Mouse (Mus musculus) induced T-regulatory cell, adult 2 months (primary cell): ENCODE data around the gene Rundc3a.
A peak's percentile ranks its signal among the peaks of the same experiment; 100 is the strongest.

Experiments used
- DNase-seq: peaks from one replicate; pipeline ENCODE4 v3.0.0-alpha.2; 2012; ENCODE audit warnings: low read depth

Gene Rundc3a

DNA sequence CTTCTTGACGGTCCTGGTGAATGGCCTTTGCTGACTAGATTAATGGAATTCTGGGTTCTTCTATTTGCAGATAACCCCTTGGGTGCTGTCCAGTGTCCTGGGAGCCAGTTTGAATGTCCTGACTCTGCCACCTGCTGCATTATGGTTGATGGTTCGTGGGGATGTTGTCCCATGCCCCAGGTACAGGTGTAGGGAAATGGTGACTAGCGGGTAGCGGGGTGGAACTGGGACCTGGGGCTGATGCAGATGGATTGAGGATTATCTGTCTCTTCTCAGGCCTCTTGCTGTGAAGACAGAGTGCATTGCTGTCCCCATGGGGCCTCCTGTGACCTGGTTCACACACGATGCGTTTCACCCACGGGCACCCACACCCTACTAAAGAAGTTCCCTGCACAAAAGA lies 40.7 kb downstream of the Rundc3a start:
- DNase-seq: no peak

DNA sequence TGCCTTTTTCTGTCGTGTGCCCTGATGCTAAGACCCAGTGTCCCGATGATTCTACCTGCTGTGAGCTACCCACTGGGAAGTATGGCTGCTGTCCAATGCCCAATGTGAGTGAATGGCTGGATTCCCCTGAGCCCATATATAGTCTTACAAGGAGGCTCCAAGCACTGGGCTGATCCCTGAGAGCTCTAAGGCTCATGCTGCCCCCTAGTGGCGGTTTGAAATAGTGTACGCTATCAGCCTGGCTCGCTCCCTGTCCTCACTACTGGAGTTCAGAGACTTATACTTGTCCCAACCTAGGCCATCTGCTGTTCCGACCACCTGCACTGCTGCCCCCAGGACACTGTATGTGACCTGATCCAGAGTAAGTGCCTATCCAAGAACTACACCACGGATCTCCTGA lies 41.2 kb downstream of the Rundc3a start:
- peak; percentile 91 for DNase-seq

DNA sequence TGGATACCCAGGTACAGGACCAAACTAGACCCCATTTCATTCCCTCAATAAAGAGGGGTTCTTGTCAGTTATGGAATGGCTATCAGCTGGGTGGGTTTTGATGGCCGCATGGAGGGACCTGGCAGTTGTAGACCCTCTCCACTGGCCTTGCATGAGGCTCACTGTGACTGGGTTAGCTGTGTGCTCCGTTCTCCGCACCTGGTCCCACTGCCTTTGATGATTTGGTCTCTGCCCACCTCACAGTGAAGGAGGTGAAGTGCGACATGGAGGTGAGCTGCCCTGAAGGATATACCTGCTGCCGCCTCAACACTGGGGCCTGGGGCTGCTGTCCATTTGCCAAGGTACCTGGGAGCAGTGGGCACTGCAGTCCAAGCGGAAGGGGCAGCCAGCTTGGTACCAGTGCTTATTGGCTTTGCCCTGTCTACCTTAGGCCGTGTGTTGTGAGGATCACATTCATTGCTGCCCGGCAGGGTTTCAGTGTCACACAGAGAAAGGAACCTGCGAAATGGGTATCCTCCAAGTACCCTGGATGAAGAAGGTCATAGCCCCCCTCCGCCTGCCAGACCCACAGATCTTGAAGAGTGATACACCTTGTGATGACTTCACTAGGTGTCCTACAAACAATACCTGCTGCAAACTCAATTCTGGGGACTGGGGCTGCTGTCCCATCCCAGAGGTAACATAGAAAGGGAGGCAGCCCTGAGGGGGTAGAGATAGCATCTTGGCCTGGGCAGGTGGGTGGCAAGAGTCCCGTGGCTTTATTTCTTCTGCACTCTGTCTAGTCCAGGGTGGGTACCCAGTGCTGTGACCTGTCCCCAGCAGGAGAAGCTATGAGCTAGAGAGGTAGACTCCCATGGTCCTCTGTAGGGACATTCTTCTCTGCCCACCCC lies 41.9 kb downstream of the Rundc3a start:
- DNase-seq: no peak

DNA sequence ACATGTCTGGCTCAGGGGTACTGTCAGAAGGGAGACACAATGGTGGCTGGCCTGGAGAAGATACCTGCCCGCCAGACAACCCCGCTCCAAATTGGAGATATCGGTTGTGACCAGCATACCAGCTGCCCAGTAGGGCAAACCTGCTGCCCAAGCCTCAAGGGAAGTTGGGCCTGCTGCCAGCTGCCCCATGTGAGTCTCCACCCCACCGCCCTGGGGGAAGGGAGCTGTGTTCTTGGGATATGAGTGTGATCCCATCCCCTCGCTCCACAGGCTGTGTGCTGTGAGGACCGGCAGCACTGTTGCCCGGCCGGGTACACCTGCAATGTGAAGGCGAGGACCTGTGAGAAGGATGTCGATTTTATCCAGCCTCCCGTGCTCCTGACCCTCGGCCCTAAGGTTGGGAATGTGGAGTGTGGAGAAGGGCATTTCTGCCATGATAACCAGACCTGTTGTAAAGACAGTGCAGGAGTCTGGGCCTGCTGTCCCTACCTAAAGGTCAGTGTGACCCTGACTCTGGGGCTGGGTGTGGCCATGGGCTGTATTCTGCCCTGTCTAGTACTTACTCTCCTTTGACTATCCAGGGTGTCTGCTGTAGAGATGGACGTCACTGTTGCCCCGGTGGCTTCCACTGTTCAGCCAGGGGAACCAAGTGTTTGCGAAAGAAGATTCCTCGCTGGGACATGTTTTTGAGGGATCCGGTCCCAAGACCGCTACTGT lies 42.7 kb downstream of the Rundc3a start:
- DNase-seq: no peak

DNA sequence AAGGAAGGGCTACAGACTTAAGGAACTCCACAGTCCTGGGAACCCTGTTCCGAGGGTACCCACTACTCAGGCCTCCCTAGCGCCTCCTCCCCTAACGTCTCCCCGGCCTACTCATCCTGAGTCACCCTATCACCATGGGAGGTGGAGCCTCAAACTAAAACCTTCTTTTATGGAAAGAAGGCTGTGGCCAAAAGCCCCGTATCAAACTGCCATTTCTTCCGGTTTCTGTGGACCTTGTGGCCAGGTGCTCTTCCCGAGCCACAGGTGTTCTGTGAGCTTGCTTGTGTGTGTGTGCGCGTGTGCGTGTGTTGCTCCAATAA lies 43.2 kb downstream of the Rundc3a start:
- no peak for DNase-seq

DNA sequence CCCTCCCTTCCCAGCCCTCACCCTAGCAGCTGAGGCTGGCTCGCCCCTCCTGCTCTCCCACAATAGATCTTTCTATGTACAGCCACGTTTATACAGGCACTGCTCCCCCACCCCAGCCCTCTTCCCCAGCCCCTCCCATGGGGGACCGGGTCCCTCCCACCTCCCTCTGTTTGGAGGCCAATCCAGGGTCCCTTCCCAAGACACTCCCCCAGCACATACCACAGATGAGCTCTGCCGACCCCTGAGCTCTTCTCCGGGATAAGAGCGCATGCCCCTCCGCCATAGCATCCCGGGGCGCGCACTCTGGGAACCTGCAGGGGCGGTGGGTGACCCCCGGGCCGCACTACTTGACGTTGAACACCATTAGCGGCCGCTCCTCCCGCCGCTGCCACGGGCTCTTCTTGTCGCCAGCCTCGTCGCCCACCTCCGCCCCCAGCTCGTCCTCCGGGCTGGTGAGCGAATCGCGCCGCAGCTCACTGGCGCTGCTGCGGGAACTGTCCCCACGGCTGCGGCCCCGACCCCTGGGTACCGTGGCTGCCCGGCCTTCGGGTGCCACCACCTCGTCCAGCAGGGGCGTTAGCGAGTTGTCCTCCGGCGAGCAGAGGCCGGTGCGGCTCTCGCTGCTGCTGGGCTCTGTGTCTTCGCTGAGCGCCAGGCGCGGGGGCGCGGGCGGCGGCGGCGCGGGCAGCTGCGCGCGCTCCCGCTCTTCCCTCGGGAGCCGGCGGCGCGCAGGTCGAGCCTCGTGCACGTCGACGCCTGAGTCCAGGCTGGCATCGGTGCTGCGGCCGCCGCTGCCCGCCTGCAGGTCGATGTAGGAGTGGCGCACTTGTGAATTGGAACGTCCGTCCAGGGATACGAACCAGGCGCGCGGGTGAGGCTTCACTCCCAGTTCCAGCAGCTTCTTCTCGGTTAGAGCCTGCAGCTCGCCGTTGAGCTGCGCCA lies 44.2 kb downstream of the Rundc3a start:
- DNase-seq: no peak

DNA sequence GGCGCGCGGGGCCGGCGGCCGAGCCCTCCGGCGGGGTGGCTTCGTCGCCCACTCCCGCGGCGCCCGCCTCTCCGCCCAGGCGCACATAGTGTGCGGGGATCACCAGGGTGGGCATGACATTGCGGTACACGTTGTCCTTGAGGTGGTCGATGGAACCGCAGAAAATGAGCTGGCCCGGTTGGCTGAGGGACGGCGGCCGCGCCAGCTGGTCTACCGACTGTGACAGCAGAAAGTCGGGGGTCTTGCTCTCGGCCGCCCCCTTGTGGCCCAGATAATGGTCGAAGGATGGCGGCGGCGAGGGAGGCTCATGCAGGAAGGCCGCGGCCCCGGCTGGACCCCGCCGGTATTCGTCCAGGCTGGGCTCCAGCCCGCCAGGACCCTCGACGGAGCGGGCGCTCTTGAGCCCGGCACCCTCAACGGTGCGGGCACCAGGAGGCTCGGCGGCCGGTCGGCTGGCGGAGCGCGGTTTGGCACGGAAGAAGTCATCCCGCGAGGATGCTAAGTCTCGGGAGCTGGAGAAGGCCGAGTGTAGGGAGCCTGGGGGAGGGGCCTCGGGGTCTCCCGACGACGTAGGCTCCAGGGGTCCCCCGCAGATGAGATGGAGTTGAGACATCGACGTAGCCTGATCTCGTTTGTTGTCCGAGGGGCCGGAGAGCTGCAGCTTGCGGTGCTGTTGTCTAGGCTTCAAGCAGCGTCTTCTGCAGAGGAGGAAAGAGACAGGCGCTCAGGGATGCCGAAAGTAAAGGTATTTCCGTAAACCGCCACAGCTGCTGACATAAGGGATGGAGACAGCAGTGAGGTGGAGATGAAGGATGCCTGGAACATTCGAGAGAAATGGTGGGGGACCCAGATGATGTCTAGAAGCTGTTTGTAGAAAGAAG lies 45.2 kb downstream of the Rundc3a start:
- DNase-seq: peak; percentile 71

DNA sequence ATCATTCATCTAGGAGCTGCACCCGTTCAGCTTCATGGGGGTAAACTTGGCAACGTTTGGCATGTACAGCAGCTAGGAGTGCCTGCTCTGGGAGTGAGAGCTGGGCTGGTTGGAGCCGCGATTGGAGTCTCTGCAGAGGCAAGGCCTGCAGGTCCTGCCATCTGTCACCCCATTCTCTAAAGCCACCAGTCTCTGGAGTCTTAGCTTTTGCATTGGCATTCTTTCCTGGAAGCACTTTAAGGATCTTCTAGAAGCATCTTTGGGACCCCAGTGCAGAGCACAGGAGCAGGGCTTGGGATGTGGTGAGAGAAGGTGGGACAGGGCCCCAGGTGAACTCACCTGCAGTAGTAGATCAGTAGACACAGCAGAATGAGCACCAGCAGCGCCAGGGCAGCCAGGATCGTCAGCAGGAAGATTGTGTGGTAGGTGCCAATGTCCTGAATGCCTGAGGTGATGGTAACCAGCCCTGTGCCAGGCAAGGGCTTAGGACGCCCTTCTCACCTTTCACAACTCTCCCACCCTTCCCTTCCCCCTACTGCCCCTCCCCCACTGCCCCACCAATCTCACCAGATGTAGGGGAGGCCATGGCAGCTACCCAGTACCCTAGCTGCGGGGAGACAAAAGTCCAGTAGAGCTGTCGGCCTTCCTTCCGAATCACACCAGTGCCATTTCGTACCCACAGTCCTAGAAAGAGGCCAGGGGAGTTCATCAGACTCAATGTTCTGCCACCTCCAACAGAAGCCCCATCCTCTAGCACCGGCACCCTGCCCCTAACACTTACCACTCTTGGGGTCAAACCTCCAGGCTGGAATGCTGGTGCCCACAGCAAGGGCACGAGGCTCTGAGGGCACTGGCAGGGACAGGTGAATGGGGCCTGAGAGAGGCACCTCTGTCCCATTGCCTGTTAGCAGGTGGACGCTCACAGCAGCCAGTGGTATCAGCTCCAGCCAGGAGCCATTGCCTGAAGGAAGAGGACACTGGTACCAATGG lies 46.2 kb downstream of the Rundc3a start:
- no peak for DNase-seq

DNA sequence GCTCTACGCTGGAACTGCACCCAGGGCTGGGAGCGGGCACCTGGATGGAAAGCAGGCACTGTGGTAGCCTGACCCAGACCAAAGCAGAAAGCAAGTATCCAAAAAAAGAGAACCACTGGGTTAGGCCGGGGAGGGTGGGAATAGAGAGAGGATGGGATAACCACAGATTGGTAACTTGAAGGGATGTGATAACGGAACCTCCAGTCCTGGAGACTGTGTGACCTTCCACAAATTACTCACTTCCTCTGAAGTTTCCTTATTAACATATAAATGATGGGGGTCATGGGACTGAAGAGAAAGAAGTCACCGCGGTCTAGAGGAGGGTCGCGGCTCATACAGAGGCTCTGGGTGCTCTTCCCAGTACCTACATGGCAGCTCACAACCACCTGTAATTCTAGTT lies 47.1 kb downstream of the Rundc3a start:
- no peak for DNase-seq

DNA sequence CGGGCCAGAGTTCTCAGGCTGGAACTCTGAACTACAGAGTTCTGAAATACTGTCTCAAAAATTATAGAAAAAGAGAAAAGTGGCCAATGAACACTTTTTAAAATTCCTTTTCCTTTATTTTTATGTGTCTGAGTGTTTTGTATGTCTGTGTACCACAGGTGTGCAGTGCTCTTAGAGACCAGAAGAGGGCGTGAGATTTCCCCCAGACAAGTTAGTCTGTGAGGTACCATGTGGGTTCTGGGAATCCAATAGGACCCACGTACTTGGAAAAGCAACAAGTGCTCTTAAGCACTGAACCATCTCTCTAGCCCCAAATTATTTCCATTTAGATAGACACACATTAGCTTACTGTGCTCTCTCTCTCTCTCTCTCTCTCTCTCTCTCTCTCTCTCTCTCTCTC lies 48.2 kb downstream of the Rundc3a start:
- no peak for DNase-seq

DNA sequence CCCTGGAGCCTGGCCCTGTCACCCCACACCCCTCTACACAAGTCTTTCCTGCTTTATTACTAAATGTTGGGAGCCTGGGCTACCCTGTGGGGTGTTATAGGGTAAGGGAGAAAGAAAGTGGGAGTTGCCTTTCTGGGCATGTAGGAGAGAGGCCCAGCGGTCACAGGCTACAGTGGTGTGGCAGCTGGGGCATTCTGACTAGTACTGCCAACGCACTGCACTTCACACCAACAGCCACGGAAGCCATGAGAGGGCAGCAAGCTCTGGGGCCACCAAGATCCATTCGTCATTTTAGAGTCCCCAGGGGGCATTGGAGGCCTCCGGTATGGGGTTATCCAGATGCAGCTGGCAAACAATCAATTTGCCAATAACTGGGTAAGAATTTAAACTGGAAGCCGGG lies 48.9 kb downstream of the Rundc3a start:
- DNase-seq: no peak

DNA sequence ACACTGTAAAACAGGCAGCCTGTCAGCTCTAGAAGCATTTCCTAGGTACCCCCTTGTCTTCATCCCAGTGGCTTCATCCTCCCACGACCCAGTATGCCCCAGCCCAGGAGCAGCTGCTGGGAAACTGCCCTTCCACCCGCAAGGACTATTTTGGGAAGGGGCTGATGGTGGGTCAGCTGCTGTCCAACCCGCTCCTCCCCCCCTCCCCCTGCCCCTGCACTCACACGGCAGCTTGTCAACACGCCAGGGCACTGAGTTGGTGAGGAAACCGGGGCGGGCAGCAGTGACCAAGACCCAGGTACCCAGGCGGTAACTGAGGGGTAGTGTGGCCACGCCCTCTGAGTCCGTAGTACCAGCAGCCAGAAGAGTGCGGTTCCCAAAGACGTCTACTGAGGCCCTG lies 50.5 kb downstream of the Rundc3a start:
- no peak for DNase-seq

DNA sequence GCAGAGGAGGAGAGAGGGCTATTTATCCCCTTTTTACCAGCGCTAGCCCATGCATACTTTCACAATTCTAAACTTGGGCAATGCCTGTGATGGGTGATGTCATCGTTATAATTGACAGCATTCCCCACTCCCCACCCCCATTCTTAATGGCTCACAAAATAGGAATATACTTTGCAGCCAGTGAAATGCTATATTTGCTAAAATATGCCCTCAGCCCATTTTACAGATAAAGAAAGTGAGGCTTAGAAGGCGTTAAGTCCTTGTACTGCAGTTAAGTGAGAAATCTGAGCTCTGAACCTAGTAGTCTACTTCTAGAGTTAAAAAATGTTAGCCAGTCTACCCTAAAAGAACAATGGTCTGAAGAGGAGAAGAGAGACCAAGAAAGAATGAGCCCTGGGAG lies 51.1 kb downstream of the Rundc3a start:
- no peak for DNase-seq

DNA sequence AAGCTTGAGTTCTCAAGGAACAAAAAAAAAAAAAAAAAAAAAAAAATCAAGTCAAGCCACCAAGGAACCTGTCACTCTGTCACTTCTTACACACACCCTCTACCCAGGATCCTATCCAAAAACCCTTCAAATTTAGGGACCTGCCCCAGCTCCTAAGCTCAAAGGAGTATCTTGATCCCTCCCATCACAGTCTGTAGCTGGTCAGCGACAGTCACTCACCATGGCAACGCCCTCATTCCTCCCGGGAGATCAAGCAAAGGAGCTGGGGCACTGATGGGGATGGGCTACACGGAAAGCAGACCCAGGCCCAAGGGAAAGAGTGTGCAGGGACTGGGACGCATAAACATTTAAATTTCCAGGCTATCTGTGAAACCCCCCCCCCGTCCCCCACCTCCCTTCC lies 51.6 kb downstream of the Rundc3a start:
- DNase-seq: no peak

DNA sequence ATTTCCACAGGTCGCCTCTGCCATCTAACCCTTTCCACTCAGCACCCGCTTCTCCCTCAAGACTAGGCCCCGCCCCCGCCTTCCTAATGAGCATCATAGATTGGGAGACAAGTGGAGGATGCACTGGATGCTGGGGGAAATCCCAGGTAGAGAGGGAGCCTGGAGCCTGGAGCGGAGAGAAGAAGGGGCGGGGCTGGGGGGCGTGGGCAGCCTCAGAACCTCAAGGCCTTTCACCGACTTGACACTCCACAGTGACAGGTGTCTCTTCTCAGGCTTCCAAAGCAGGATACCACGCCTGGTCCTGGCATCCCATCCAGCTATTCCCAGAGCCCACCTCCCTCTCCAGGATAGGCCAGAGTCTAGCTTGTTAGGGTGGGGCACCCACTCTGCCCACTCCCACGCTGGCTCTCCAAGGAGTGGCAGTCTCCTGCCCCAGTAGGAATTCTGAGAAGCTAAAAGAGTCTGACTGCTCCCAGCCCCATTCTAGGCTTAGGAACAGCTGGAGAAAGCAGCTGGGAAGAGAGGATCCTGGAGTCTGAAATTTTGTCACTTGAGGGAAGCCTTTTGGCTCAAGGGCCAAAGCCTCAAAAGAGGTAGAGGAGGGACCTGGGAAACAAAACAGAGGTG lies 52.2 kb downstream of the Rundc3a start:
- DNase-seq: no peak

DNA sequence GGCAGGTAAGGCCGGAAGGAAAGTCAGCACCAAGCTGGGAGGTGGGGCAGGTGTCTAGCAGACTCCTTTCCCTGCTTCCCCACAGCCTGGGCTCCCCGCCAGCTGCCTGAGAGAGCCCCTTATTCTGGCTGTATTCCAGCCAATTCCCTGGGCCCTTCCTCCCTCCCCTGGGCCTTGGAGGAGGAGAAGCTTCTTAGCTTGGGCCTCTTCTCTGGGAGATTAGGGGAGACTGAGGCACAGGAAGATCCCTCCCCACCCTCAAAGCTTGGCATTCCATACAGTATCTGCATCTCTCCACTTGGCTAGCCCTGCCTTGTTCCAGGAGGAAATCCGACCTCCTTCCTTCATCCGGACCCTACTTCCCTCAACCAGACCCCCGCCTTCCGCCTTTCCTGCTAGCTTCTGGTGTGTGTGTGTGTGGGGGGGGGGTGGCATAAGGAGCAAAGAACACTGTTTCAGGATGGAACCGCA lies 52.7 kb downstream of the Rundc3a start:
- DNase-seq: no peak

DNA sequence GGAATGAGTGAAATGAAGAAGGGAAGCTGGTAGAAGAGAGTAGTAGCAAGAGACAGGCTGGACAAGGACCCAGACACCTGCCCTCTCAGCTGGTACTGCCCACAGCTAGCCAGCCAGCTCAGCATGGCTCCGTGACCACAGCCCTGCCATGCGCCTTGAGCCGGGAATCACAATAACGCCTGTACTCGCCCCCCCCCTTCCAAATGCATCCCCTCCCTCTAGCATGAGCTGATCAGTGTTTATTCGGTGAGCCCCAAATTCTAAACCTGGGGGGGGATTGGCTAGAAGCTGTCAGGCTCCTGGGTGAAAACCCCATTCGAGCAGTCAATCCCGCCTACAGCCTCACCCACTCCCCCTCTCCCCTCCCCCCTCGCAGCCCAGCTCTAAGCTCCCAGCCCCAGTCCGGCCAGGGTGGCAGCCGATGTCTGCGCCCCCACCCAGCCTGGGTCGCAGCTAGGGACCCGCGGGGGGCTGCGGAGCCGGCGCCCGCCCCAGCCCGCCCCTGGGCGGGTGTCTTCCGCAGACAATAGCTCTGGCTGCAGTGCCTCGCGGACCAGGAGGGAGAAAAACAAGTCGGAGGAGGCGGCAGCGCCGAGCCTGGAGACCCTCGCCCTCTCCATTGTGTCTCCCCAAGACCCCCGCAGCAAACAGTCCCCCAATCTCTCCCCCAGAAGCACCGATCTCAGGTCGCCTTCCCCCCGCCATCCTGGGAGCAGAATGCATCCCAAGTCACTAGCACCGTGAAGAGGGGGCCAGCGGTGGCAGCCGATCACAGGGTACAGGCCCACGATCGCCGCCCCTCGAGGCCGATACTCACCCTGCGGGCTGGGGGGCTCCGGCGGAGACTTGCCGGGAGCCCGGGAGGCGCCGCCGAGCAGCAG lies 53.6 kb downstream of the Rundc3a start:
- no peak for DNase-seq

DNA sequence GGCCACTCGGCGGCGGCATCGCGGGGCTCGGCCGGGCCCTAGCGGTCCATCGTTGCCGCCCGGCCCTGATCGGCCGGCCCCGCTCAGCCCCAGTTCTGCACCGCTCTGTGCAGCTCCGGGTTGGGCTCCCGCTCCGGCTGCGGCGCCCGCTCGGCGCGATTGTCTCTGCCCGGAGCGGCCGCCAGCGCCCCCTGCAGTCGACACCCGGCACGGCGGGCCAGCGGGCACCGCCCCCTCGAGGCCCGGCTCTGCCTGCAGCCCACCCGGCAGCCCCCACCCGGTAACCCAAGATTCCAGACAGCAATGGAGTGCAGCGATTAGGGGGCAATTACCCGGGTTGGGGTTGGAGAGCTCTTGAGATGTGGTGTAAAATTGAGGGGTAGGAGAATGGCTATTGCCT lies 54.3 kb downstream of the Rundc3a start, which contains the start of gene Fam171a2:
Gene Fam171a2, minus strand, starts transcription at position 186 of the 400 bp plus-strand sequence.
- DNase-seq: peak; percentile 73

DNA sequence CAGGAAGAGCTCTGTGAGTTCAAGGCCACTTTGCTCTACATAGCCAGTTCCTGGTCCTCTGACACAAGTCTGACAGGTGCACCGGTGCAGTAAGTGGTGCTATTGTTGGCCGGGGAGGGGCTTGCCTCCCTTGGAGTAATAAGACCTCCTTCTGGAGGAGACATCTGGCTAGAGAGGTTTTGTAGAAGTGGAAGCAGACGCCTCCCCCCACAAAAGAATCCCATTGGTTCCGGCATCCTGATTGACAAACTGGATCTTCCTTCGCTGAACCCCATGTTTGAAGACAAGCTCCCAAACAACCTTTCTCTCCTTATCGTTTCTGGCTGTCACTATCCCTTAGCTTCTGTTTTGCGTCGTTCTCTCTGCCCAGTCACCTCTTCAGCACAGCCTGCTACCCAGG lies 55.1 kb downstream of the Rundc3a start:
- no peak for DNase-seq
